Mouse (Mus musculus): ENCODE results near the gene Dhtkd1. TPM values are rescaled to one million over a fixed set of nuclear protein-coding genes. Genes with fewer than 3 reads are reported as not detected.

The Dhtkd1 gene
- polyA plus RNA-seq, 1 experiment from 2014 or later: 5.3 TPM

- Histone ChIP-seq H3K4me2 (ENCODE audit: low read depth, low read length) (no peak overlapping the region), H3K27ac (ENCODE audit: low read depth) (no peak overlapping the region), H3K9me3 (ENCODE audit: low read length) (no peaks in the 10 kb centered on the region), H3K27me3 (ENCODE audit: insufficient read depth, low read length) (no peaks in the 10 kb centered on the region), H3K4me3 (ENCODE audit: low read depth, low read length) (no peak overlapping the region), H3K9ac (replicated peaks) (no peak overlapping the region), H3K4me1 (ENCODE audit: insufficient read depth) (no peaks in the 10 kb centered on the region), H3K36me3 (replicated peaks; ENCODE audit: insufficient read depth, low read length) (peaks cover 56% of the 10 kb centered on the region)
- no peak for TF ChIP-seq CTCF (IDR thresholded peaks at IDR 0.05; ENCODE audit: low read depth)
- TF ChIP-seq EP300 (IDR thresholded peaks at IDR 0.05; ENCODE audit: low read depth): no peak
- ATAC-seq (peak; percentile 72), DNase-seq (no peak)
- WGBS (ENCODE audit: insufficient replicate concordance): 58% methylated on average over 3 of the region's 3 CpGs
Measured at GRCm38 (mm10) chr2:5877446-5877845, 65.1 kb downstream of the Dhtkd1 start.

GRCm38 (mm10) chr2:5869746-5870145 is 72.8 kb downstream of the Dhtkd1 start:
- ATAC-seq (peak; percentile 49), DNase-seq (no peak)
- TF ChIP-seq EP300 (IDR thresholded peaks at IDR 0.05; ENCODE audit: low read depth) (no peak), CTCF (IDR thresholded peaks at IDR 0.05; ENCODE audit: low read depth) (no peak)
- H3K4me1 ChIP-seq (ENCODE audit: insufficient read depth): no peaks in the 10 kb centered on the region
- H3K4me2 ChIP-seq (ENCODE audit: low read depth, low read length): no peak overlapping the region
- no peak overlapping the region for H3K9ac ChIP-seq (replicated peaks)
- WGBS (ENCODE audit: insufficient replicate concordance): 81% methylated on average over 5 of the region's 5 CpGs
- H3K27me3 ChIP-seq (ENCODE audit: insufficient read depth, low read length): no peaks in the 10 kb centered on the region
- H3K27ac ChIP-seq (ENCODE audit: low read depth): no peak overlapping the region
- H3K9me3 ChIP-seq (ENCODE audit: low read length): no peaks in the 10 kb centered on the region
- no peak overlapping the region for H3K4me3 ChIP-seq (ENCODE audit: low read depth, low read length)
- peaks cover 46% of the 10 kb centered on the region for H3K36me3 ChIP-seq (replicated peaks; ENCODE audit: insufficient read depth, low read length)

- 62% methylated on average over 2 of the region's 2 CpGs for WGBS (ENCODE audit: insufficient replicate concordance)
- peak overlapping the region; percentile 72 for H3K27ac ChIP-seq (ENCODE audit: low read depth)
- no peaks in the 10 kb centered on the region for H3K27me3 ChIP-seq (ENCODE audit: insufficient read depth, low read length)
- H3K36me3 ChIP-seq (replicated peaks; ENCODE audit: insufficient read depth, low read length): peaks cover 45% of the 10 kb centered on the region
- DNase-seq (no peak), ATAC-seq (peak; percentile 95)
- no peak overlapping the region for H3K4me2 ChIP-seq (ENCODE audit: low read depth, low read length)
- no peak overlapping the region for H3K4me3 ChIP-seq (ENCODE audit: low read depth, low read length)
- no peaks in the 10 kb centered on the region for H3K4me1 ChIP-seq (ENCODE audit: insufficient read depth)
- H3K9me3 ChIP-seq (ENCODE audit: low read length): no peaks in the 10 kb centered on the region
- TF ChIP-seq CTCF (IDR thresholded peaks at IDR 0.05; ENCODE audit: low read depth) (no peak), EP300 (IDR thresholded peaks at IDR 0.05; ENCODE audit: low read depth) (no peak)
- H3K9ac ChIP-seq (replicated peaks): no peak overlapping the region
Measured at GRCm38 (mm10) chr2:5867681-5868080, 74.9 kb downstream of the Dhtkd1 start.

- Histone ChIP-seq H3K4me2 (ENCODE audit: low read depth, low read length) (no peak within 1 kb of the TSS), H3K27ac (ENCODE audit: low read depth) (no peak within 1 kb of the TSS), H3K9me3 (ENCODE audit: low read length) (no peaks in the 10 kb centered on the region), H3K9ac (replicated peaks) (no peak within 1 kb of the TSS), H3K4me3 (ENCODE audit: low read depth, low read length) (no peak within 1 kb of the TSS), H3K4me1 (ENCODE audit: insufficient read depth) (no peaks in the 10 kb centered on the region), H3K36me3 (replicated peaks; ENCODE audit: insufficient read depth, low read length) (peaks cover 37% of the 10 kb centered on the region), H3K27me3 (ENCODE audit: insufficient read depth, low read length) (no peaks in the 10 kb centered on the region)
- 92% methylated on average over 3 of the region's 3 CpGs for WGBS (ENCODE audit: insufficient replicate concordance)
- ATAC-seq (no peak), DNase-seq (no peak)
- no peak for TF ChIP-seq CTCF (IDR thresholded peaks at IDR 0.05; ENCODE audit: low read depth)
- TF ChIP-seq EP300 (IDR thresholded peaks at IDR 0.05; ENCODE audit: low read depth): no peak
Measured at GRCm38 (mm10) chr2:5862834-5863233, 79.8 kb downstream of the Dhtkd1 start, which contains the start of gene Gm13199. Gene Gm13199 (minus strand): TSS chr2:5862934.

GRCm38 (mm10) chr2:5851866-5852265 is 90.7 kb downstream of the Dhtkd1 start:
- Histone ChIP-seq H3K4me2 (ENCODE audit: low read depth, low read length) (no peak overlapping the region), H3K9me3 (ENCODE audit: low read length) (no peaks in the 10 kb centered on the region), H3K9ac (replicated peaks) (no peak overlapping the region), H3K36me3 (replicated peaks; ENCODE audit: insufficient read depth, low read length) (peaks cover 12% of the 10 kb centered on the region), H3K27ac (ENCODE audit: low read depth) (no peak overlapping the region), H3K4me3 (ENCODE audit: low read depth, low read length) (no peak overlapping the region), H3K27me3 (ENCODE audit: insufficient read depth, low read length) (no peaks in the 10 kb centered on the region), H3K4me1 (ENCODE audit: insufficient read depth) (peaks cover under 1% of the 10 kb centered on the region)
- TF ChIP-seq CTCF (IDR thresholded peaks at IDR 0.05; ENCODE audit: low read depth) (no peak), EP300 (IDR thresholded peaks at IDR 0.05; ENCODE audit: low read depth) (no peak)
- no peak for DNase-seq
- ATAC-seq: no peak
- WGBS (ENCODE audit: insufficient replicate concordance): 68% methylated on average over 5 of the region's 5 CpGs

GRCm38 (mm10) chr2:5851116-5851515 is 91.5 kb downstream of the Dhtkd1 start:
- H3K9me3 ChIP-seq (ENCODE audit: low read length): no peaks in the 10 kb centered on the region
- H3K4me2 ChIP-seq (ENCODE audit: low read depth, low read length): no peak overlapping the region
- peaks cover 5% of the 10 kb centered on the region for H3K4me1 ChIP-seq (ENCODE audit: insufficient read depth)
- no peak for DNase-seq
- H3K36me3 ChIP-seq (replicated peaks; ENCODE audit: insufficient read depth, low read length): peaks cover 11% of the 10 kb centered on the region
- 78% methylated on average over 9 of the region's 9 CpGs for WGBS (ENCODE audit: insufficient replicate concordance)
- ATAC-seq: no peak
- H3K4me3 ChIP-seq (ENCODE audit: low read depth, low read length): no peak overlapping the region
- no peaks in the 10 kb centered on the region for H3K27me3 ChIP-seq (ENCODE audit: insufficient read depth, low read length)
- TF ChIP-seq EP300 (IDR thresholded peaks at IDR 0.05; ENCODE audit: low read depth) (no peak), CTCF (IDR thresholded peaks at IDR 0.05; ENCODE audit: low read depth) (no peak)
- H3K9ac ChIP-seq (replicated peaks): no peak overlapping the region
- H3K27ac ChIP-seq (ENCODE audit: low read depth): no peak overlapping the region

Other genes starting within 250 kb of the Dhtkd1 start
- 2.0 and 2.2 TPM in 2 replicates for gene Camk1d, start 228.3 kb downstream of the Dhtkd1 start, polyA plus RNA-seq (2015; fragmentation: Nextera tagmentation; extraction: Ambion mirVana)
- 23.8 and 25.7 TPM in 2 replicates for gene Nudt5, start 97.8 kb downstream of the Dhtkd1 start, polyA plus RNA-seq (2015; fragmentation: Nextera tagmentation; extraction: Ambion mirVana)
- gene Cdc123, start 97.6 kb downstream of the Dhtkd1 start, polyA plus RNA-seq (2015; fragmentation: Nextera tagmentation; extraction: Ambion mirVana): 122 and 136 TPM in 2 replicates
- 0.21 and 0.52 TPM in 2 replicates for gene Gm13199, start 79.9 kb downstream of the Dhtkd1 start, polyA plus RNA-seq (2015; fragmentation: Nextera tagmentation; extraction: Ambion mirVana)
- gene Sec61a2, start 47.4 kb downstream of the Dhtkd1 start, polyA plus RNA-seq (2015; fragmentation: Nextera tagmentation; extraction: Ambion mirVana): 8.3 and 9.5 TPM in 2 replicates
- 2.8 and 3.3 TPM in 2 replicates for gene Upf2, start 8.7 kb upstream of the Dhtkd1 start, polyA plus RNA-seq (2015; fragmentation: Nextera tagmentation; extraction: Ambion mirVana)
- 10.3 and 15.8 TPM in 2 replicates for gene Proser2, start 187.4 kb upstream of the Dhtkd1 start, polyA plus RNA-seq (2015; fragmentation: Nextera tagmentation; extraction: Ambion mirVana)